Mouse (Mus musculus) C2C12 (cell line): ENCODE data around the gene Ypel1.

Source experiments
- CTCF ChIP-seq: IDR thresholded peaks from one replicate; pipeline ENCODE4 v1.5.1; 2011; ENCODE audit not compliant: control insufficient read depth, insufficient read depth, insufficient read length
- USF1 ChIP-seq: IDR thresholded peaks from one replicate; pipeline ENCODE4 v1.6.1; 2011; ENCODE audit warnings: low read depth, mild to moderate bottlenecking, control low read depth, moderate library complexity

DNA sequence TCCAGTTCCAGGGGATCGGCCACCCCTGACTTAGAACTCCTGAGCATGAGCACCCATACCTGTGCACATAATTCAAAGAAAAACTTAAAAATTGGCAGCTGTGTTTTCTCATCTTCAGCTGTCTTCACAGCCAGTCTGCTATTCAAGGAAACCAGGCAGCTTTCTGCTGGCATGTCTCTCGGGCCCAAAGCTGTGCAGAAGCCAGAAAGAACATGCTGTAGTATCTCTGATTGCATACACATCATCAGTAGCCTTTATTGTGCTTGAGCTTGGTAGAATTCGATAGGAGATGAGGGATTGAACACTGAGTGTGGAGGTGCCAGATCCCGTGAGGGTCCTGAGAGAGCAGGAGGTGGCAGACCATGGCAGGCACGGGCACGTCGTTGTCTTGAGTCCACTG is 3.5 kb downstream of the Ypel1 start:
- no peak for TF ChIP-seq USF1
- TF ChIP-seq CTCF, result no peak
